Comparison of ENCODE assay signal across 10 mouse cellular contexts in genomic region chr1:119492505-119492904, GRCm38 (mm10). TPM values are rescaled to one million over a fixed set of nuclear protein-coding genes. Genes with fewer than 3 reads are reported as not detected.
DNase-seq lines count a peak whose midpoint lies in the region; ATAC-seq and TF ChIP-seq lines count a peak whose summit lies in the region.
"Had no signal": no experiment of that assay in that cellular context is flagged by ENCODE, and none has a peak within 500 bp of the region (broad histone marks: within the 10 kb centered on the region; RNA-seq: fewer than 3 reads in every experiment).

No protein-coding gene starts in this region.

- H3K9me3 ChIP-seq in kidney, embryonic 14.5 days (ENCODE audit: control insufficient read depth, low read length) = no peaks in the 10 kb centered on the region
- H3K9me3 ChIP-seq in liver, embryonic 14.5 days (ENCODE audit: control insufficient read depth, low read length) = no peaks in the 10 kb centered on the region
- no peaks in the 10 kb centered on the region for H3K9me3 ChIP-seq in midbrain, embryonic 14.5 days (ENCODE audit: control insufficient read depth, low read length)
- H3K9me3 ChIP-seq: G1E; neural tube, embryonic 15.5 days had no signal

- H3K27me3 ChIP-seq in kidney, embryonic 14.5 days (ENCODE audit: control insufficient read depth, insufficient read depth, low read length) = no peaks in the 10 kb centered on the region
- no peaks in the 10 kb centered on the region for H3K27me3 ChIP-seq in liver, embryonic 14.5 days (ENCODE audit: control insufficient read depth, insufficient read depth, low read length)
- H3K27me3 ChIP-seq in midbrain, embryonic 14.5 days (ENCODE audit: control insufficient read depth, insufficient read depth, low read length) = no peaks in the 10 kb centered on the region
- H3K27me3 ChIP-seq: neural tube, embryonic 15.5 days had no signal

- peak overlapping the region; percentile 65; the same call in 1 of the 2 replicates for H3K27ac ChIP-seq in kidney, embryonic 14.5 days (ENCODE audit: low read depth, low read length)
- peak overlapping the region; percentile 43 for H3K27ac ChIP-seq in bone marrow macrophage, adult 2 months (ENCODE audit: insufficient read depth, low read depth, low read length)
- no peak overlapping the region for H3K27ac ChIP-seq in liver, embryonic 14.5 days
- no peak overlapping the region for H3K27ac ChIP-seq in midbrain, embryonic 14.5 days (replicated peaks; ENCODE audit: low read depth, low read length)
- H3K27ac ChIP-seq: neural tube, embryonic 15.5 days had no signal

- WGBS in kidney, embryonic 14.5 days = 55% methylated on average over 1 of the region's 1 CpGs
- WGBS in liver, embryonic 14.5 days (ENCODE audit: insufficient replicate concordance) = 64% methylated on average over 1 of the region's 1 CpGs
- 84% methylated on average over 1 of the region's 1 CpGs for WGBS in midbrain, embryonic 14.5 days

- H3K9ac ChIP-seq in kidney, embryonic 14.5 days (ENCODE audit: low read depth, low read length) = no peak overlapping the region
- H3K9ac ChIP-seq in liver, embryonic 14.5 days (replicated peaks) = no peak overlapping the region
- no peak overlapping the region for H3K9ac ChIP-seq in midbrain, embryonic 14.5 days (replicated peaks; ENCODE audit: low read length)
- H3K9ac ChIP-seq: neural tube, embryonic 15.5 days had no signal

- TF ChIP-seq POLR2A in bone marrow macrophage, adult 2 months (IDR thresholded peaks at IDR 0.05; ENCODE audit: borderline replicate concordance, low read depth, low read length) = no peak

- ATAC-seq in kidney, embryonic 14.5 days (ENCODE audit: low FRiP score, low TSS enrichment) = 0 out of 2 replicates have a peak, but pooled peaks have one; percentile 37
- no peak for ATAC-seq in liver, embryonic 14.5 days (ENCODE audit: insufficient read depth)
- no peak for ATAC-seq in midbrain, embryonic 14.5 days (ENCODE audit: low FRiP score, low TSS enrichment)
- ATAC-seq in erythroblast, adult 5-6 weeks (replicated peaks; ENCODE audit: low FRiP score, poor library complexity, severe bottlenecking) = no peak
- ATAC-seq: hindbrain, embryonic 16.5 days had no signal

- DNase-seq in kidney, postnatal 10 days = no peak
- peak; percentile 55 for DNase-seq in A20 (ENCODE audit: low read depth, low spot score)
- DNase-seq in liver, embryonic 14.5 days (ENCODE audit: low read depth in 3 of 3, low spot score in 3 of 3) = no peak
- no peak for DNase-seq in midbrain, embryonic 14.5 days

- no peak overlapping the region; the same call in 1 of the 2 replicates for H3K4me2 ChIP-seq in kidney, embryonic 14.5 days (replicated peaks; ENCODE audit: low read depth, low read length)
- peak overlapping the region; percentile 15; the same call in 1 of the 2 replicates for H3K4me2 ChIP-seq in liver, embryonic 14.5 days (ENCODE audit: low read depth)
- H3K4me2 ChIP-seq in midbrain, embryonic 14.5 days (ENCODE audit: low read length) = no peak overlapping the region
- H3K4me2 ChIP-seq: neural tube, embryonic 15.5 days had no signal

- no peak for TF ChIP-seq CTCF in bone marrow macrophage, adult 2 months (IDR thresholded peaks at IDR 0.05; ENCODE audit: low read depth, low read length)
- no peak for TF ChIP-seq CTCF in liver, embryonic 14.5 days (IDR thresholded peaks at IDR 0.05; ENCODE audit: low read depth)

- no peaks in the 10 kb centered on the region for H3K36me3 ChIP-seq in kidney, embryonic 14.5 days (ENCODE audit: control insufficient read depth, insufficient read depth, low read length)
- no peaks in the 10 kb centered on the region for H3K36me3 ChIP-seq in liver, embryonic 14.5 days (replicated peaks; ENCODE audit: control insufficient read depth, insufficient read depth, low read depth)
- no peaks in the 10 kb centered on the region for H3K36me3 ChIP-seq in midbrain, embryonic 14.5 days (ENCODE audit: control insufficient read depth, insufficient read depth, low read length)
- H3K36me3 ChIP-seq: neural tube, embryonic 15.5 days had no signal

- TF ChIP-seq EP300 in liver, embryonic 14.5 days (IDR thresholded peaks at IDR 0.05; ENCODE audit: low read depth) = no peak

- H3K4me3 ChIP-seq in kidney, embryonic 14.5 days (ENCODE audit: low read length) = no peak overlapping the region
- H3K4me3 ChIP-seq in bone marrow macrophage, adult 2 months (ENCODE audit: insufficient read depth, low read length) = peak overlapping the region; percentile 17; the same call in 1 of the 2 replicates
- H3K4me3 ChIP-seq in liver, embryonic 14.5 days (ENCODE audit: insufficient read depth in 1 of 2, low read depth in 2 of 2, low read length in 2 of 2) = no peak overlapping the region
- H3K4me3 ChIP-seq in midbrain, embryonic 14.5 days (replicated peaks; ENCODE audit: low read depth, low read length) = no peak overlapping the region
- H3K4me3 ChIP-seq: neural tube, embryonic 15.5 days had no signal

- H3K4me1 ChIP-seq in kidney, embryonic 14.5 days (ENCODE audit: control insufficient read depth, insufficient read depth, low read length) = peaks cover 20% of the 10 kb centered on the region
- peaks cover 58% of the 10 kb centered on the region for H3K4me1 ChIP-seq in bone marrow macrophage, adult 2 months (ENCODE audit: control insufficient read depth, insufficient read depth, low read length)
- peaks cover 0 to 11% of the 10 kb centered on the region in 2 experiments; a peak in 2 of 4 replicates for H3K4me1 ChIP-seq in liver, embryonic 14.5 days (replicated peaks; ENCODE audit: control insufficient read depth in 2 of 2, insufficient read depth in 2 of 2, low read length in 1 of 2)
- no peaks in the 10 kb centered on the region for H3K4me1 ChIP-seq in midbrain, embryonic 14.5 days (ENCODE audit: control insufficient read depth, insufficient read depth, low read length)

RNA-seq across cellular contexts. Expression of gene Ralb, which starts 12.1 kb away (rescaled TPM):
- polyA plus RNA-seq in kidney, embryonic 14.5 days (2014; fragmentation: Nextera tagmentation; extraction: Ambion mirVana) = 84.7 and 123 TPM in 2 replicates
- 81.8 and 82.8 TPM in 2 replicates for polyA plus RNA-seq in bone marrow macrophage, adult 2 months (2012; ENCODE audit: insufficient read depth, insufficient read length, missing spikeins)
- 8.7 and 11.6 TPM in 2 replicates for polyA plus RNA-seq in liver, embryonic 14.5 days (2012; rRNA removed)
- 25.7 and 26.0 TPM in 2 replicates for polyA plus RNA-seq in liver, embryonic 14.5 days (2014; fragmentation: Nextera tagmentation; extraction: Ambion mirVana)
- 35.3 and 49.6 TPM in 2 replicates for polyA plus RNA-seq in midbrain, embryonic 14.5 days (2014; fragmentation: Nextera tagmentation; extraction: Ambion mirVana)
- total RNA-seq in erythroblast, adult 5-6 weeks (2015; ENCODE audit: low replicate concordance) = 3.1 and 6.9 TPM in 2 replicates
- total RNA-seq in erythroblast, adult 5-6 weeks (2017; ENCODE audit: low replicate concordance) = 7.2 and 10.5 TPM in 2 replicates

RNA-seq across cellular contexts. Expression of gene Tmem185b, which starts 33.5 kb away (rescaled TPM):
- polyA plus RNA-seq in kidney, embryonic 14.5 days (2014; fragmentation: Nextera tagmentation; extraction: Ambion mirVana) = 23.8 and 28.4 TPM in 2 replicates
- polyA plus RNA-seq in bone marrow macrophage, adult 2 months (2012; ENCODE audit: insufficient read depth, insufficient read length, missing spikeins) = 17.3 and 20.0 TPM in 2 replicates
- polyA plus RNA-seq in liver, embryonic 14.5 days (2012; rRNA removed) = 6.0 and 7.0 TPM in 2 replicates
- polyA plus RNA-seq in liver, embryonic 14.5 days (2014; fragmentation: Nextera tagmentation; extraction: Ambion mirVana) = 5.9 and 8.2 TPM in 2 replicates
- polyA plus RNA-seq in midbrain, embryonic 14.5 days (2014; fragmentation: Nextera tagmentation; extraction: Ambion mirVana) = 15.7 and 19.8 TPM in 2 replicates
- total RNA-seq in erythroblast, adult 5-6 weeks (2015; ENCODE audit: low replicate concordance) = 5.6 and 7.7 TPM in 2 replicates
- total RNA-seq in erythroblast, adult 5-6 weeks (2017; ENCODE audit: low replicate concordance) = 2.2 and 3.6 TPM in 2 replicates

Comparison
In these comparisons a context has a peak if more than half of its experiments do, and no peak if none do; other contexts are left out.
1. H3K27ac ChIP-seq: peak in kidney, embryonic 14.5 days (single experiment) and bone marrow macrophage, adult 2 months (single experiment); none in liver, embryonic 14.5 days (single experiment) and midbrain, embryonic 14.5 days (single experiment).